Mouse (Mus musculus) hindbrain, embryonic 12.5 days (tissue): Measurements from ENCODE around the gene Gm37240. TPM values are rescaled to one million over a fixed set of nuclear protein-coding genes. Genes with fewer than 3 reads are reported as not detected.

ENCODE experiments used
- ATAC-seq: fragments of 200-750 bp; cut with Nextera tagmentation; 2 replicates; pipeline ENCODE4 v1.8.0; 2017; ENCODE audit warnings: moderate TSS enrichment; ENCODE audit not compliant: low FRiP score
- H3K27ac ChIP-seq: fragments of 300-500 bp; sonication (generic); 2 replicates; pipeline ENCODE4 v1.5.1; 2016; ENCODE audit warnings: mild to moderate bottlenecking
- H3K27me3 ChIP-seq: fragments of 300-500 bp; sonication (generic); 2 replicates; pipeline ENCODE4 v1.6.1; 2016; ENCODE audit warnings: mild to moderate bottlenecking
- H3K36me3 ChIP-seq: fragments of 300-500 bp; sonication (generic); 2 replicates; pipeline ENCODE4 v1.6.1; 2016; ENCODE audit warnings: mild to moderate bottlenecking
- H3K4me1 ChIP-seq: fragments of 300-500 bp; sonication (generic); 2 replicates; pipeline ENCODE4 v1.6.1; 2016
- H3K4me2 ChIP-seq: fragments of 300-500 bp; sonication (generic); replicated peaks from 2 replicates; pipeline ENCODE4 v1.6.1; 2016; ENCODE audit warnings: mild to moderate bottlenecking
- H3K4me3 ChIP-seq: fragments of 300-500 bp; sonication (generic); 2 replicates; pipeline ENCODE4 v1.5.1; 2016; ENCODE audit warnings: mild to moderate bottlenecking
- H3K9ac ChIP-seq: fragments of 300-500 bp; sonication (generic); 2 replicates; pipeline ENCODE4 v1.6.1; 2016; ENCODE audit warnings: mild to moderate bottlenecking, moderate library complexity
- H3K9me3 ChIP-seq: fragments of 300-500 bp; sonication (generic); replicated peaks from 2 replicates; pipeline ENCODE4 v1.6.1; 2016; ENCODE audit warnings: mild to moderate bottlenecking
- WGBS: fragments of 180-500 bp; shearing (Covaris S2); methylation state at CpG from one replicate; pipeline ENCODE4 v1.1.7; 2016; 5-methylcytosine and 5-hydroxymethylcytosine counted together
- polyA plus RNA-seq: library from polyadenylated mRNA; unstranded; fragments of >200 nt; fragmentation: Nextera tagmentation; extraction: Ambion mirVana; gene quantifications from 2 replicates; pipeline ENCODE4 v1.2.1, GENCODE M21; 2016

The Gm37240 gene
- polyA plus RNA-seq, 1 experiment from 2014 or later = 3.3 TPM

DNA sequence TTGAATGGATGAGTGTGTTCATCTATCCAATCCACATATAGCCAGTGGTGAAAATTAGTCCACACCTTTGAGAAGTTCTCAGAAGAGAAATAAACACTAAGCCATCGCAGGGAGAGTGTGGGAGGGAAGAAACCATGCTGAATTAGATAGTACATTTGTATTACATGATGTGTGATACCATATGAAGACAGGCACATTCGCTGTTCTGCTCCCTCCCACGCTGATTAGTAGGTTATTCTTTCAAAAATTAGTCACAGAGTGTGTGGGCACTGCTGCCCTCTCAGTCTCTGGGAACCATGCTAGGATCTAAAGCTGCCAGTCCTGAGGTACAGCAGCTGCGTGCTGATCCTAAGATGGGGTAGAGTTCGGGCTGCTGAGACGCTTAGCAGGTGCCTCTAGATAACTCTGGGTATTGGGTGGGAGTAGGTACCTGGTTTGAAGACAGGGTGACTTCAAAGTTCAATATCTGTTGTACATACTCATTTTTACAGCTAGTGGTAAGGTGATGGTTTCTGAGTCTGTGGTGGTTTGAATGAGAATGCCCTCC is 333.5 kb downstream of the Gm37240 start:
- Histone ChIP-seq H3K27ac (no peak overlapping the region), H3K9ac (no peak overlapping the region), H3K4me3 (no peak overlapping the region), H3K36me3 (no peaks in the 10 kb centered on the region), H3K4me2 (no peak overlapping the region), H3K9me3 (0 out of 2 replicates have a peak, but pooled peaks cover 4% of the 10 kb centered on the region), H3K27me3 (no peaks in the 10 kb centered on the region), H3K4me1 (peaks cover 3% of the 10 kb centered on the region; the same call in 1 of the 2 replicates)
- 83% methylated on average over 6 of the region's 6 CpGs for WGBS
- no peak for ATAC-seq

DNA sequence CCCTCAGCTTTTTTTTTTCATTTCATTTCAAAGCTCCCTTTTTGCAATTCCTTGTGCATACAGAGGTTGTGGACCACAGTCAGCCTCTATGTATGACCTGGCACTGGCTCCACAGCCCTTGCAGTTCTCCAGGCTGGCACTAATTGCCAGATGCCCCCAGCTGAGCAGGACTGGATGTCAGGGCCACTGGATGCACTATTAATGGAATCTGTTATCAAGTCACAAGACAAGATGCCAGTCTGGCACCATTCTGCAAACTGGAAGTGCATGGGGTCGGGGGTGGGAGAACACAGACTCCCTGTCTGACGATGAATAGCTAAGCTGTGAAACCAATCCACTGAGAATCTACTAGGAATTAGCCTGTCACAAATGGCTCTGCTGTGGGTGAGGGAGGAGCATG is 336.0 kb downstream of the Gm37240 start:
- ATAC-seq = no peak
- 67% methylated on average over 2 of the region's 2 CpGs for WGBS
- Histone ChIP-seq H3K4me1 (peaks cover 3% of the 10 kb centered on the region; the same call in 1 of the 2 replicates), H3K27me3 (no peaks in the 10 kb centered on the region), H3K36me3 (no peaks in the 10 kb centered on the region), H3K4me3 (no peak overlapping the region), H3K27ac (no peak overlapping the region), H3K9ac (no peak overlapping the region), H3K4me2 (no peak overlapping the region), H3K9me3 (0 out of 2 replicates have a peak, but pooled peaks cover 4% of the 10 kb centered on the region)

DNA sequence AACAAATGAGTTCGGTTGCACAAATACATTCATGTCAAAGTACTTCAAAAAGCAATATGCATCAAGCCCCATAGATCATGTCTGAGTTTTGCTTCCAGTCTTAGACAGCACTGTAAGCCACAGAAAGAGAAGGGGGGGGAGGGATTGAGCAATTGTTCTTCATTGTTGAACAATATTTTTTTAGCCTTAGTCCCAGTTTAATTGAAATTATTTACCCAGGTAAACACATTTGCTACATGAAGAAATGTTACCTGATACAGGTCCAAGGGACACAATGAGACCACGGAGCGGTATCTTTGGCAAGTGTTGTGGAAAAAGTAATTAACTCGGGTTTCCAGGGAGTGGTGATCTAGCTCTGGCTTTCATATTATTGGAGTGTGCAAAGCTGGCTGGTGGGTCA is 337.0 kb downstream of the Gm37240 start:
- Histone ChIP-seq H3K4me3 (no peak overlapping the region), H3K27ac (no peak overlapping the region), H3K9me3 (0 out of 2 replicates have a peak, but pooled peaks cover 4% of the 10 kb centered on the region), H3K36me3 (no peaks in the 10 kb centered on the region), H3K4me2 (no peak overlapping the region), H3K4me1 (peaks cover 3% of the 10 kb centered on the region; the same call in 1 of the 2 replicates), H3K9ac (no peak overlapping the region), H3K27me3 (no peaks in the 10 kb centered on the region)
- 82% methylated on average over 4 of the region's 4 CpGs for WGBS
- no peak for ATAC-seq

DNA sequence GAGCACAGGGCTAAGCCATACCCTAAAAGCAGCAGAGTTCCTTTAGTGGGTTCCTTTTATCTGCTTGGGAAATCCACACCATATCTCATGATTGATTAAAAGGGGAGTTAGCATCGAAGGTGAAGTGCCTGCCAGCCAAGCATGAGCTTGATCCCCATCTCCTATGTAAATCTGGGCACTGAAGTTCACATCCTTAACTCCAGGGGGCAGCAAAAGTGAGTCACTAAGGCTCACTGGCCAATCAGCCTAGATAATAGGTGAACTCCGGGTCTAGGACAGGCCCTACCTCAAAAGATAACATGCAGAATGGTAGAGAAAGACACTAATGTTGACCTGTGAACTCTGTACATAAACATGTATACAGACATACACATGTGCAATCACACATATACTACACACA is 343.7 kb downstream of the Gm37240 start:
- Histone ChIP-seq H3K4me2 (no peak overlapping the region), H3K27ac (no peak overlapping the region), H3K4me3 (no peak overlapping the region), H3K4me1 (no peaks in the 10 kb centered on the region), H3K36me3 (no peaks in the 10 kb centered on the region), H3K9me3 (no peaks in the 10 kb centered on the region), H3K27me3 (no peaks in the 10 kb centered on the region), H3K9ac (no peak overlapping the region)
- 59% methylated on average over 2 of the region's 2 CpGs for WGBS
- no peak for ATAC-seq

DNA sequence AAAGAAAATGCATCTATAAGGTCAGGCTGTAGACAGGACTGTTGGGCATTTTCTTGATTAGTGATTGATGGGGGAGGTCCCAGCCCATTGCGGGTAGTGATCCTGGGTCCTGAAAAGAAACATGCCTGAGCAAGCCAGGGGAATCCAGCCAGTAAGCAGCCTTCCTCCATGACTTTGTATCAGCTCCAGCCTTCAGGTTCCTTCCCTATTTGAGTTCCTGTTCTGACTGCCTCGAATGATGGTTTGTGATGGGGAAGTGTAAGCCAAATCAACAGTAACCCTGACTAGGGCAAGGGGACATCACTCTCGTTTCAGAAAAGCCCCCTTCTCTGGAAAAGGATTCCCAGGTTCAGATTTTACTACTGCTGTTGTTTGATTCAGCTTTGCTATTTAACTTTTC is 344.6 kb downstream of the Gm37240 start:
- ATAC-seq = no peak
- Histone ChIP-seq H3K4me3 (no peak overlapping the region), H3K4me2 (no peak overlapping the region), H3K27ac (no peak overlapping the region), H3K36me3 (no peaks in the 10 kb centered on the region), H3K9me3 (no peaks in the 10 kb centered on the region), H3K4me1 (no peaks in the 10 kb centered on the region), H3K9ac (no peak overlapping the region), H3K27me3 (no peaks in the 10 kb centered on the region)
- WGBS = 67% methylated on average over 3 of the region's 3 CpGs

DNA sequence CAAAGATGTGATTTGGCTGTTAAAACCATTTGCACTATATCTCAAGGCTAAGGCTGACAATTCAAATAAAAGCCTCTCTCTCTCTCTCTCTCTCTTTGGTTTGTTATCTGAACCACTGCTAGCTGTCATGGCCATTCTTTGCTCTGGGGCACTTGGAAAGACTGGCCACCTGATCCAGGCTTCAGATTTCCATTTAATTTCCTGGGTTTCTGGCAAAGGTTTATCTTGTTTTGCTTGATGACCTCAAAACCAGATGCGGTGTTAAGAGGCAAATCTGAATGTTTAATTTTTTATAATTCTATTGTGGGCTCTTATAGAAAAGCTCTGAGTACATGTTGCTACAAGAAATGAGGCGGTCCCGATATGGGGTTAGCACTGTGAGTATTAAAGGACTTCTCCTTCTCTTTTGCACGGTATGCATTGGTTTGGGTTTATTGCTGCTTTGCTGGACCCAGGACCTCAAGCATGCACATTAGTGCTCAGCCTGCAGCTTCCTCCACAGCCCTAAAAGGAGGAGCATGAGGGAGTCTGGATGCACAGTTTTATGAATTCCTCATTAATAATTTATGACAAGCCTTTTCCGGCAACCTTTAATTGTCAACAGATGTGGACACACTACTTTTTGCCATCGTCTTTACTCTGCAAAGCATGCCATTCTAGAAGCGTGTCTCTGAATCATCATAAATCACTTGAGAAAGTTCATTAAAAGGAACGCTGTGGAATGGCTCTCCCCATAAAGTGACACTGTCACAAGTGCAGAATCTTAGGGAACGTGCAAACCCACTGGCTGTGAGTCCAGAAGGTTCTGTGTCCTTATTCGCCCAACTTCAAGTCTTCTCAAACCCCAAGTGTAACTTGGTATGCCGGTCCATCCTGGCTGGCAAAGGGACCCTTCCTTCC is 351.4 kb downstream of the Gm37240 start:
- no peak for ATAC-seq
- Histone ChIP-seq H3K4me1 (peaks cover 14% of the 10 kb centered on the region), H3K4me3 (no peak overlapping the region), H3K27me3 (no peaks in the 10 kb centered on the region), H3K9ac (no peak overlapping the region), H3K27ac (no peak overlapping the region), H3K36me3 (no peaks in the 10 kb centered on the region), H3K9me3 (no peaks in the 10 kb centered on the region), H3K4me2 (no peak overlapping the region)
- WGBS = 73% methylated on average over 11 of the region's 11 CpGs

DNA sequence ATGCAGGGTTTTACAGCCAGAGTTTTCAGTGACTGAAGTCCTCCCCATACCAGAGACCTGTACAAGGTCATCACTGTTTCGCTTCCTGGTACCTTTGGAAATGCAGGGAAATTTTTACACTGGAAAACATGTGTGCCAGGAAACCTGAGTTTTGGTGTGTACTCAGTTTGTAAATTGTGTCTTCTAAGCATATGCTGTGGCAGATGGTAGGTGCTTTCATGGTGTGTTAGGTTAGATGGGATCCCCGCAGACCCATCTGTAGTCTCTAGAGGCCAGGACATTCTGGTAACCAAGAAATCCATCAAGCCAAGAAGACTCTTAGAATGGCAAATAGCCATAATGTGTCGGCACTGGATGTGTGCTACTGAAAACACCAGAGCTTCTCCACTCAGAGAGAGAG is 352.3 kb downstream of the Gm37240 start:
- Histone ChIP-seq H3K4me1 (peaks cover 14% of the 10 kb centered on the region), H3K4me3 (no peak overlapping the region), H3K9me3 (no peaks in the 10 kb centered on the region), H3K27me3 (no peaks in the 10 kb centered on the region), H3K27ac (no peak overlapping the region), H3K4me2 (no peak overlapping the region), H3K9ac (no peak overlapping the region), H3K36me3 (no peaks in the 10 kb centered on the region)
- ATAC-seq = no peak
- WGBS = 76% methylated on average over 3 of the region's 3 CpGs

DNA sequence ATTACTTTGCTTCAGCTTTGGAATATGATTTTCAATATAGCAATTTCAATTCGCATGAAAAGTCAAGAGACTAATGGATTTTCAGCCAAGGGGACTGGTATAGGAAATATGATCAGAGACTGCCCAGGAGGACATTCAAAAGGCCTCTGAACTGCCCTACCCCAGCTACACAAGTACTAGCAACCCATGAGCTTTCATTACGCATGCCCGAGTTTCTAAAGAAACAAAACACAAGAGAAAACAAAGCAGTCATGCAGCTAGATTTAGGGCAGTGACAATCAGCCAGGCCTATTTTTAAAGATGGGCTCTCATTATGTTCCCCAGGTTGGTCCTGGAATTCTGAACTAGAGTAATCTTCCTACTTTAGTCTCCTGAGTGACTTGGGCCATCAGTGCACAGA is 354.9 kb downstream of the Gm37240 start:
- Histone ChIP-seq H3K9me3 (no peaks in the 10 kb centered on the region), H3K27ac (no peak overlapping the region), H3K36me3 (no peaks in the 10 kb centered on the region), H3K9ac (no peak overlapping the region), H3K27me3 (no peaks in the 10 kb centered on the region), H3K4me3 (no peak overlapping the region), H3K4me2 (no peak overlapping the region), H3K4me1 (peaks cover 14% of the 10 kb centered on the region)
- 48% methylated on average over 3 of the region's 3 CpGs for WGBS
- no peak for ATAC-seq

DNA sequence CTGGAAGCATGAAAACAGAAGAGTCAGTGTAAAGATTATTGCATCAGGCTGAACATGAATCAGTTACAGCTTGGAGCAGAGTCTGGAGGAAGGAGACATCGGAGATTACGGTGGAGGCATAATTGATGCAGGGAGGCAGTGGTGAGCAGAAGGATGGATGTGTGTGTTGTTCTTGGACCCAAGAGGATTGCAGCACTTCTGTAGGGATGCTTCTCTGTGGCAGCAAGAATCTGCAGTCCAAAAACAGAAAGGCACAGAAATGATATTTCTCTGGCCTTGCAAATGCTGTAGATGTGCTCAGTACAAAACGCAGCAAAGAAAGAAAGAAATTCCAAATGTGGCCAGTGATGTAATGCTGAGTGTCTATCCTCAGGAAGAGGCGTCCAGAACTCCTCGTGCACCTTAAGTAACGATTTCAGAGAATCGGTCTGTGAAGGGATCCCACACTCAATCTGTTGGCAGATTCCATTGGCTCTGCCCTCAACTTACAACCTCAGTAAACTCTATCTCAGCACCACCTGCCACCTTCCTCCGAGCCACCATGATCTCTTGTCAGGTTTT is 356.6 kb downstream of the Gm37240 start:
- 89% methylated on average over 8 of the region's 8 CpGs for WGBS
- Histone ChIP-seq H3K4me2 (no peak overlapping the region), H3K9me3 (no peaks in the 10 kb centered on the region), H3K4me3 (no peak overlapping the region), H3K27me3 (no peaks in the 10 kb centered on the region), H3K36me3 (no peaks in the 10 kb centered on the region), H3K4me1 (peaks cover 8% of the 10 kb centered on the region; the same call in 1 of the 2 replicates), H3K9ac (no peak overlapping the region), H3K27ac (no peak overlapping the region)
- no peak for ATAC-seq

DNA sequence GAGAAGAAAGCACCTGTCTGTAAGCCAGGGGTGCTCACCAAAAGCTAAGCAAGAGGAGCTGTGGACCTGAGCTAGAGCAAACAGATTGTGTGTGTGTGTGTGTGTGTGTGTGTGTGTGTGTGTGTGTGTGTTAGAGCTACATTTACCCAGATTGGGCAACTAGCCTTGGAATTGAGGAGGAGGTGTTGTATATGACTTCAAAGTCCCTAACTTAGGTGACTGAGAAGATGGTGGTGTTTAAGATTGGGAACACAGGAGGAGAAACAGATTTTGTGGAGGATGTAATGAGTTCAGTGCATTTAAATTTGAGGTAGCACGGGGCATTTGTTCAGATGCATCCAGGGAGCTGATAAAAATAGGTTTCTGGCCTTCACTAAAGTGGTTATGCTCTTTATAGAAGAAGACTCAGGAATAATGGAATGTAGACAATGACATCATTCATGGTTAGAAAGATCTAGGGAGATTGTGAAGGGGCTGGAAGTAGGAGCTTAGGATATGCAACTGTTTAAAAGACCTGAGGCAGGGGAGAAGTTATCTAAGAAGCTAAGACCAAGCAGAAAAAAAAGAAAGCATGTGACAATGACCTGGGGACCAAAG is 365.9 kb downstream of the Gm37240 start:
- no peaks in the 10 kb centered on the region for H3K9me3 ChIP-seq
- no peak overlapping the region for H3K4me2 ChIP-seq
- H3K27ac ChIP-seq = no peak overlapping the region
- no peak for ATAC-seq
- H3K36me3 ChIP-seq = no peaks in the 10 kb centered on the region
- H3K9ac ChIP-seq = no peak overlapping the region
- WGBS = 91% methylated on average over 1 of the region's 1 CpGs
- no peaks in the 10 kb centered on the region for H3K27me3 ChIP-seq
- no peak overlapping the region for H3K4me3 ChIP-seq
- H3K4me1 ChIP-seq = no peaks in the 10 kb centered on the region

DNA sequence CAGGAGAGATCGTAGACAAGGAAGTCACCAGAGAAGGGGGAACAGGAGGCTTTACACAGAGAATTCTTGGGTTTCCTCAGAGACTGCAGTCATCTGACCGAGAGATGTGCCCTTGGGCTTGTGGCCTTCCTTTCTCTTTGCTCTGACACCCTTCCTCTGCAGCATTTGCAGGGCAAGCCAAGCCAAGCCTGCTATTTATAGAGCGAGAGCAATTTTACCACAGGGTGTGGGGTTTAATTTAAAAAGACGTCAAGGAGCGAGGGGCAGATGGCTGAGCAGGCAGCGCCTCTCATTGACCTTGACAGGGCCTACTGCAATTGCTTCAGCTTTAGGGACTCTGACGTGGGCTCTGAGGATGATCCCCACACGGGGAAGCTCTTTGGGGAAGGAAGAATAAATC is 368.6 kb downstream of the Gm37240 start:
- Histone ChIP-seq H3K9me3 (no peaks in the 10 kb centered on the region), H3K27me3 (no peaks in the 10 kb centered on the region), H3K4me3 (no peak overlapping the region), H3K9ac (no peak overlapping the region), H3K27ac (no peak overlapping the region), H3K36me3 (no peaks in the 10 kb centered on the region), H3K4me1 (no peaks in the 10 kb centered on the region), H3K4me2 (no peak overlapping the region)
- 77% methylated on average over 8 of the region's 8 CpGs for WGBS
- ATAC-seq = no peak

DNA sequence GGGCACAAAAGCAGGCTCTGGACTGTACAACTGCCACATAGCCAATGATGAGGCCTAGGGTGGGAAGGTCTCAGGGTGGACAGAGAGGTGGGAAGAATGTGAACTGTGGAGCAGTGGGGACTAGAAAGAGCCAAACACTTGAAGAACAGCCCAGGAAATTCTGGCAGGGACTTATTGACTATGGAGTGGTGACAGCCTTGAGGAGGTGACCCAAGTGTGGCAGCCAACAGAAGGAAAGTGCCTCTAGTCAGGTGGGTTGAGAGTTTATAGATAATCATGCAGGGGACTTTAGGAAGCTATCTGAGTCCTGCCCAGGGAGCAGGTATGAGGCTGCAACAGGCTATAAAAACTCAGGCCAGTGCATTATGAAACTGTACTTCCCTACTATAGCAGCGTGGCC is 369.2 kb downstream of the Gm37240 start:
- no peaks in the 10 kb centered on the region for H3K4me1 ChIP-seq
- H3K27me3 ChIP-seq = no peaks in the 10 kb centered on the region
- no peak overlapping the region for H3K27ac ChIP-seq
- no peak overlapping the region for H3K9ac ChIP-seq
- WGBS = 91% methylated on average over 1 of the region's 1 CpGs
- ATAC-seq = no peak
- no peak overlapping the region for H3K4me3 ChIP-seq
- no peak overlapping the region for H3K4me2 ChIP-seq
- no peaks in the 10 kb centered on the region for H3K9me3 ChIP-seq
- no peaks in the 10 kb centered on the region for H3K36me3 ChIP-seq
